ENCODE assay signal across 24 mouse cellular contexts in genomic region chr4:104500112-104500511, GRCm38 (mm10).
"Had no signal": no experiment of that assay in that cellular context is flagged by ENCODE, and none has a peak within 500 bp of the region (broad histone marks: within the 10 kb centered on the region; RNA-seq: fewer than 3 reads in every experiment).

No protein-coding gene starts in this region.

- DNase-seq: gastrocnemius, postnatal 14 days; gastrocnemius, postnatal 36 days; heart, adult 2 months; heart, postnatal 14 days; heart, postnatal 36 days; kidney, adult 11 months; kidney, adult 2 months; kidney, adult 9 months; kidney, postnatal 14 days; kidney, postnatal 36 days; layer of hippocampus, adult 9-11 months; layer of hippocampus, postnatal 36 days; left cerebral cortex, postnatal 4 days had no signal

- H3K27me3 ChIP-seq: heart, embryonic 15.5 days; hindbrain, embryonic 13.5 days; hindbrain, embryonic 15.5 days; limb, embryonic 13.5 days; limb, embryonic 15.5 days; liver, embryonic 12.5 days had no signal

- H3K4me3 ChIP-seq: heart, adult 2 months; heart, embryonic 13.5 days; heart, embryonic 15.5 days; hindbrain, embryonic 13.5 days; hindbrain, embryonic 15.5 days; kidney, embryonic 15.5 days; limb, embryonic 13.5 days; limb, embryonic 15.5 days; liver, embryonic 12.5 days had no signal

- H3K9ac ChIP-seq: heart, embryonic 13.5 days; heart, embryonic 15.5 days; hindbrain, embryonic 13.5 days; hindbrain, embryonic 15.5 days; kidney, embryonic 15.5 days; limb, embryonic 13.5 days; limb, embryonic 15.5 days; liver, embryonic 12.5 days had no signal

- H3K27ac ChIP-seq: heart, adult 2 months; heart, embryonic 13.5 days; heart, embryonic 15.5 days; hindbrain, embryonic 13.5 days; hindbrain, embryonic 15.5 days; hindbrain, postnatal 0 days; kidney, embryonic 15.5 days; kidney, postnatal 0 days; limb, embryonic 13.5 days; limb, embryonic 15.5 days; liver, embryonic 12.5 days had no signal

- H3K9me3 ChIP-seq: heart, embryonic 13.5 days; heart, embryonic 15.5 days; hindbrain, embryonic 13.5 days; hindbrain, embryonic 15.5 days; kidney, embryonic 15.5 days; limb, embryonic 13.5 days; limb, embryonic 15.5 days; liver, embryonic 12.5 days had no signal

- H3K36me3 ChIP-seq: heart, embryonic 13.5 days; heart, embryonic 15.5 days; hindbrain, embryonic 13.5 days; hindbrain, embryonic 15.5 days; kidney, embryonic 15.5 days; limb, embryonic 13.5 days; limb, embryonic 15.5 days; liver, embryonic 12.5 days had no signal

- ATAC-seq: hindbrain, postnatal 0 days had no signal

- H3K4me1 ChIP-seq: heart, embryonic 13.5 days; heart, embryonic 15.5 days; kidney, embryonic 15.5 days; limb, embryonic 15.5 days; liver, embryonic 12.5 days had no signal

- H3K4me2 ChIP-seq: heart, embryonic 11.5 days; heart, embryonic 13.5 days; heart, embryonic 15.5 days; hindbrain, embryonic 13.5 days; hindbrain, embryonic 15.5 days; kidney, embryonic 15.5 days; limb, embryonic 13.5 days; limb, embryonic 15.5 days; liver, embryonic 12.5 days had no signal
